27 mouse cellular contexts compared by ENCODE assay signal in the genomic region with DNA sequence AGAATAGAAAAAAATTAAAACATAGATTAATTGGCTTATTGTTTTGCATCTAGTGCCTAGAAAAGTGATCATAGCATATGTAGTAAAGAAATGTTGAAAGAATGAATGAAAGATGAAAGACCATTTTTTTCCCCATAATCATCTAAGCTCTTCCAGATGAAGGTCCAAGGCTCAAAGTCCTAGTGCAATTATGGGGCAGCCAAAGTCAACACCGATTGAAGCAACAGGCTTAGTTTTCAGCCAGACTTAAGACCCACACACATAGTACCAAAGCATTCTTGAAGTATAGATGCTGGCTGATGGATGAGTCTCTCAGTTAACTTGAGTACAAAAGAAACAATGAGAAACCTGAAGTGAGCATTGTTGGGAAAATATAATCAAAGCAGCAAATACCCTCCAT. TPM values are rescaled to one million over a fixed set of nuclear protein-coding genes. Genes with fewer than 3 reads are reported as not detected.
A peak's percentile ranks its signal among the peaks of the same experiment; 100 is the strongest.
DNase-seq lines count a peak whose midpoint lies in the region; ATAC-seq and TF ChIP-seq lines count a peak whose summit lies in the region.
"Had no signal": no experiment of that assay in that cellular context is flagged by ENCODE, and none has a peak within 500 bp of the region (broad histone marks: within the 10 kb centered on the region; RNA-seq: fewer than 3 reads in every experiment).

No protein-coding gene starts in this region.

- no peak overlapping the region for H3K9ac ChIP-seq in liver, adult 2 months (ENCODE audit: low read depth, low read length)
- H3K9ac ChIP-seq in intestine, embryonic 15.5 days, result no peak overlapping the region
- no peak overlapping the region for H3K9ac ChIP-seq in intestine, embryonic 16.5 days (ENCODE audit: low read depth, low read length)
- H3K9ac ChIP-seq in hindbrain, embryonic 14.5 days, result no peak overlapping the region
- H3K9ac ChIP-seq: embryonic facial prominence, embryonic 13.5 days; embryonic facial prominence, embryonic 15.5 days; forebrain, embryonic 12.5 days had no signal

- H3K36me3 ChIP-seq in liver, adult 2 months (ENCODE audit: control insufficient read depth, insufficient read depth, low read length), result no peaks in the 10 kb centered on the region
- no peaks in the 10 kb centered on the region for H3K36me3 ChIP-seq in intestine, embryonic 15.5 days
- no peaks in the 10 kb centered on the region for H3K36me3 ChIP-seq in intestine, embryonic 16.5 days (ENCODE audit: control insufficient read depth, insufficient read depth, low read length)
- H3K36me3 ChIP-seq in hindbrain, embryonic 14.5 days (replicated peaks; ENCODE audit: control insufficient read depth, insufficient read depth), result no peaks in the 10 kb centered on the region
- H3K36me3 ChIP-seq: embryonic facial prominence, embryonic 13.5 days; embryonic facial prominence, embryonic 15.5 days; forebrain, embryonic 10.5 days; forebrain, embryonic 12.5 days had no signal

- TF ChIP-seq POLR2A in liver, adult 2 months (IDR thresholded peaks at IDR 0.05; ENCODE audit: extremely low read depth, insufficient read depth, low read length), result no peak

- TF ChIP-seq CTCF in liver, adult 2 months (IDR thresholded peaks at IDR 0.05; ENCODE audit: low read depth, low read length), result no peak

- H3K9me3 ChIP-seq in intestine, embryonic 15.5 days, result no peaks in the 10 kb centered on the region
- no peaks in the 10 kb centered on the region for H3K9me3 ChIP-seq in intestine, embryonic 16.5 days (ENCODE audit: control insufficient read depth, low read length)
- no peaks in the 10 kb centered on the region for H3K9me3 ChIP-seq in hindbrain, embryonic 14.5 days (ENCODE audit: control insufficient read depth, low read length)
- H3K9me3 ChIP-seq: embryonic facial prominence, embryonic 13.5 days; embryonic facial prominence, embryonic 15.5 days; forebrain, embryonic 10.5 days; forebrain, embryonic 12.5 days had no signal

- H3K79me2 ChIP-seq in liver, adult 2 months (ENCODE audit: control insufficient read depth, insufficient read depth, low read length), result no peaks in the 10 kb centered on the region; the same call in 1 of the 2 replicates

- DNase-seq in liver, adult 2 months (ENCODE audit: extremely low read depth, low read depth, low spot score), result peak; percentile 98
- DNase-seq in liver, result no peak
- DNase-seq in hindbrain, embryonic 14.5 days (ENCODE audit: low spot score), result no peak
- DNase-seq in lung, postnatal 25 days (ENCODE audit: low spot score), result no peak
- DNase-seq: adrenal gland, adult 2 months; adrenal gland, postnatal 10 days; adrenal gland, postnatal 25 days; cerebellum, adult 11 months; cerebellum, adult 18-20 months; cerebellum, adult 8-10 months; cerebellum, adult 9-11 months; cerebellum, postnatal 14 days; cerebellum, postnatal 36 days; embryo, embryonic 11 days had no signal

- ATAC-seq in intestine, embryonic 15.5 days, result peak; percentile 83
- peak; percentile 88 for ATAC-seq in intestine, embryonic 16.5 days
- no peak for ATAC-seq in hindbrain, embryonic 14.5 days (ENCODE audit: low FRiP score)
- ATAC-seq: forebrain, embryonic 14.5 days had no signal

- H3K4me2 ChIP-seq in intestine, embryonic 15.5 days (replicated peaks), result no peak overlapping the region
- H3K4me2 ChIP-seq in intestine, embryonic 16.5 days (ENCODE audit: low read depth, low read length), result no peak overlapping the region
- H3K4me2 ChIP-seq in hindbrain, embryonic 14.5 days (replicated peaks), result no peak overlapping the region
- H3K4me2 ChIP-seq: embryonic facial prominence, embryonic 13.5 days; embryonic facial prominence, embryonic 15.5 days; forebrain, embryonic 12.5 days had no signal

- peaks cover 24% of the 10 kb centered on the region; the same call in 1 of the 2 replicates for H3K4me1 ChIP-seq in liver, adult 2 months (ENCODE audit: control insufficient read depth, insufficient read depth, low read length)
- no peaks in the 10 kb centered on the region for H3K4me1 ChIP-seq in intestine, embryonic 15.5 days (replicated peaks)
- no peaks in the 10 kb centered on the region for H3K4me1 ChIP-seq in intestine, embryonic 16.5 days (ENCODE audit: control insufficient read depth, insufficient read depth, low read length)
- H3K4me1 ChIP-seq in hindbrain, embryonic 14.5 days (replicated peaks; ENCODE audit: control insufficient read depth, insufficient read depth, low read length), result no peaks in the 10 kb centered on the region
- H3K4me1 ChIP-seq: embryonic facial prominence, embryonic 13.5 days; embryonic facial prominence, embryonic 15.5 days; forebrain, embryonic 10.5 days; forebrain, embryonic 12.5 days had no signal

- 16% methylated on average over 1 of the region's 1 CpGs for WGBS in liver, adult 2 months
- WGBS in intestine, embryonic 15.5 days, result 59% methylated on average over 1 of the region's 1 CpGs
- WGBS in intestine, embryonic 16.5 days, result 64% methylated on average over 1 of the region's 1 CpGs
- 92% methylated on average over 1 of the region's 1 CpGs for WGBS in hindbrain, embryonic 14.5 days

- H3K27ac ChIP-seq in liver, adult 2 months (replicated peaks; ENCODE audit: insufficient read depth, low read depth, low read length), result peak overlapping the region; percentile 93
- H3K27ac ChIP-seq in intestine, embryonic 15.5 days, result no peak overlapping the region
- peak overlapping the region; percentile 45; the same call in 1 of the 2 replicates for H3K27ac ChIP-seq in intestine, embryonic 16.5 days (ENCODE audit: low read length)
- no peak overlapping the region for H3K27ac ChIP-seq in hindbrain, embryonic 14.5 days
- H3K27ac ChIP-seq: embryonic facial prominence, embryonic 13.5 days; embryonic facial prominence, embryonic 15.5 days; forebrain, embryonic 10.5 days; forebrain, embryonic 12.5 days had no signal

- no peak overlapping the region for H3K4me3 ChIP-seq in liver, adult 2 months (ENCODE audit: insufficient read depth, low read depth, low read length)
- no peak overlapping the region for H3K4me3 ChIP-seq in intestine, embryonic 15.5 days (replicated peaks)
- no peak overlapping the region for H3K4me3 ChIP-seq in intestine, embryonic 16.5 days (ENCODE audit: low read length)
- no peak overlapping the region for H3K4me3 ChIP-seq in hindbrain, embryonic 14.5 days (replicated peaks; ENCODE audit: low read length)
- H3K4me3 ChIP-seq: embryonic facial prominence, embryonic 13.5 days; embryonic facial prominence, embryonic 15.5 days; erythroblast, embryonic 14.5 days; forebrain, embryonic 10.5 days; forebrain, embryonic 12.5 days had no signal

- no peaks in the 10 kb centered on the region for H3K27me3 ChIP-seq in liver, adult 2 months (ENCODE audit: control insufficient read depth, insufficient read depth, low read length)
- no peaks in the 10 kb centered on the region for H3K27me3 ChIP-seq in intestine, embryonic 15.5 days (replicated peaks)
- no peaks in the 10 kb centered on the region for H3K27me3 ChIP-seq in intestine, embryonic 16.5 days (replicated peaks; ENCODE audit: control insufficient read depth, insufficient read depth, low read length)
- no peaks in the 10 kb centered on the region for H3K27me3 ChIP-seq in hindbrain, embryonic 14.5 days (ENCODE audit: control insufficient read depth, insufficient read depth, low read length)
- H3K27me3 ChIP-seq: embryonic facial prominence, embryonic 13.5 days; embryonic facial prominence, embryonic 15.5 days; forebrain, embryonic 12.5 days had no signal

RNA-seq across cellular contexts. Expression of a gene that starts 9.3 kb away (rescaled TPM):
- total RNA-seq in liver, adult 2 months (2014; rRNA removed), result 7,789 and 10,847 TPM in 2 replicates
- polyA plus RNA-seq in liver, adult 2 months (2012; rRNA removed), result 2,360 and 2,648 TPM in 2 replicates
- polyA plus RNA-seq in intestine, embryonic 15.5 days (2015; fragmentation: Nextera tagmentation; extraction: Ambion mirVana), result 30.1 and 52.2 TPM in 2 replicates
- polyA plus RNA-seq in intestine, embryonic 16.5 days (2015; fragmentation: Nextera tagmentation; extraction: Ambion mirVana), result 24.4 and 30.7 TPM in 2 replicates
- polyA plus RNA-seq in hindbrain, embryonic 14.5 days (2014; fragmentation: Nextera tagmentation; extraction: Ambion mirVana), result 0.14 TPM in 1 of 2 replicates, not detected in the other
- total RNA-seq: adrenal gland, postnatal 25 days; common myeloid progenitor, adult 5-6 weeks; ES-E14; MEL had no signal
- polyA plus RNA-seq: C2C12; embryonic facial prominence, embryonic 11.5 days; embryonic facial prominence, embryonic 13.5 days; embryonic facial prominence, embryonic 15.5 days; erythroblast, embryonic 14.5 days; forebrain, embryonic 10.5 days; forebrain, embryonic 12.5 days; forebrain, embryonic 14.5 days had no signal

Comparison
In these comparisons a context has a peak if more than half of its experiments do, and no peak if none do; other contexts are left out.
1. H3K27ac ChIP-seq: peak in liver, adult 2 months (single experiment) and intestine, embryonic 16.5 days (single experiment); none in intestine, embryonic 15.5 days (single experiment) and hindbrain, embryonic 14.5 days (single experiment).
2. RNA of a gene that starts 9.3 kb away (polyA plus RNA-seq): 2,360 to 2,648 TPM in liver, adult 2 months; 24.4 to 30.7 TPM in intestine, embryonic 16.5 days, 30.1 to 52.2 TPM in intestine, embryonic 15.5 days and 0.14 TPM in hindbrain, embryonic 14.5 days; every median in the first group is over 10 times any median in the second.